Mouse (Mus musculus) ES-E14 (cell line): Measurements from ENCODE around the gene Cacna1g.

Source experiments
- HCFC1 ChIP-seq: IDR thresholded peaks from 2 replicates; pipeline ENCODE4 v1.6.1; 2012; ENCODE audit warnings: low read length, inconsistent platforms, borderline replicate concordance; ENCODE audit not compliant: insufficient read depth
- ZC3H11A ChIP-seq: IDR thresholded peaks from 2 replicates; pipeline ENCODE4 v1.6.1; 2012; ENCODE audit warnings: low read depth, mild to moderate bottlenecking, inconsistent platforms, low read length, borderline replicate concordance

GRCm38 (mm10) chr11:94400996-94401395 lies 73.0 kb downstream of the Cacna1g start:
- TF ChIP-seq ZC3H11A (no peak), HCFC1 (no peak)
